Mouse (Mus musculus) myocyte (in vitro differentiated cells): ENCODE measurements at regions not wholly inside any gene's neighbourhood (a gene's known extent, or its start where the extent isn't known, plus 50 kb on each side); places are given as distances from the start of the nearest gene placed in this dataset.

Experiments
- H3K27me3 ChIP-seq: one replicate; pipeline ENCODE4 v1.6.1; 2011; ENCODE audit not compliant: control insufficient read depth, insufficient read depth, insufficient read length
- H3K36me3 ChIP-seq: one replicate; pipeline ENCODE4 v1.6.1; 2011; ENCODE audit not compliant: control insufficient read depth, insufficient read depth
- H3K4me2 ChIP-seq: one replicate; pipeline ENCODE4 v1.6.1; 2011; ENCODE audit warnings: low read depth, control low read depth
- H3K4me3 ChIP-seq: one replicate; pipeline ENCODE4 v1.5.1; 2011; ENCODE audit warnings: mild to moderate bottlenecking, control low read depth, moderate library complexity
- H3K79me2 ChIP-seq: one replicate; pipeline ENCODE4 v1.6.1; 2011; ENCODE audit not compliant: control insufficient read depth, insufficient read depth
- H3ac ChIP-seq: one replicate; pipeline ENCODE4 v1.6.1; 2011; ENCODE audit not compliant: control insufficient read depth, insufficient read length
- CEBPB ChIP-seq: IDR thresholded peaks from 2 replicates; pipeline ENCODE4 v1.6.1; 2011; ENCODE audit warnings: mild to moderate bottlenecking, moderate library complexity; ENCODE audit not compliant: poor library complexity, insufficient read depth, severe bottlenecking
- E2F4 ChIP-seq: IDR thresholded peaks from one replicate; pipeline ENCODE4 v1.6.1; 2011; ENCODE audit warnings: mild to moderate bottlenecking, control low read depth, moderate library complexity; ENCODE audit not compliant: insufficient read depth
- MAX ChIP-seq: IDR thresholded peaks from one replicate; pipeline ENCODE4 v1.6.1; 2011; ENCODE audit warnings: low read depth, mild to moderate bottlenecking, control low read depth
- MYOD1 ChIP-seq, 3 experiments: IDR thresholded peaks; one replicate each; pipeline ENCODE4 v1.6.1; 2011; ENCODE audit warnings: control low read depth in 2 of 3, low read depth in 2 of 3, mild to moderate bottlenecking in 2 of 3, moderate library complexity in 1 of 3; ENCODE audit not compliant: insufficient read length in 2 of 3, control insufficient read depth in 1 of 3
- MYOG ChIP-seq, 3 experiments: IDR thresholded peaks; one replicate each; pipeline ENCODE4 v1.6.1; 2011; ENCODE audit warnings: control low read depth in 2 of 3, low read depth in 2 of 3, mild to moderate bottlenecking in 2 of 3; ENCODE audit not compliant: insufficient read length in 2 of 3, control insufficient read depth in 1 of 3, insufficient read depth in 1 of 3
- POLR2A ChIP-seq: IDR thresholded peaks from one replicate; pipeline ENCODE4 v1.6.1; 2011; ENCODE audit warnings: low read depth, mild to moderate bottlenecking, control low read depth, moderate library complexity; ENCODE audit not compliant: insufficient read length
- POLR2AphosphoS2 ChIP-seq: IDR thresholded peaks from one replicate; pipeline ENCODE4 v1.6.1; 2011; ENCODE audit warnings: low read depth, control low read depth; ENCODE audit not compliant: insufficient read length
- REST ChIP-seq: IDR thresholded peaks from one replicate; pipeline ENCODE4 v1.6.1; 2011; ENCODE audit warnings: mild to moderate bottlenecking, control low read depth, moderate library complexity; ENCODE audit not compliant: insufficient read depth, insufficient read length
- SRF ChIP-seq: IDR thresholded peaks from one replicate; pipeline ENCODE4 v1.6.1; 2011; ENCODE audit warnings: low read depth; ENCODE audit not compliant: control insufficient read depth, insufficient read length
- TCF12 ChIP-seq: IDR thresholded peaks from one replicate; pipeline ENCODE4 v1.6.1; 2011; ENCODE audit warnings: mild to moderate bottlenecking, control low read depth; ENCODE audit not compliant: poor library complexity, insufficient read depth, severe bottlenecking
- TCF3 ChIP-seq: IDR thresholded peaks from one replicate; pipeline ENCODE4 v1.6.1; 2011; ENCODE audit warnings: low read depth, control low read depth; ENCODE audit not compliant: insufficient read length
- USF1 ChIP-seq: IDR thresholded peaks from one replicate; pipeline ENCODE4 v1.6.1; 2011; ENCODE audit warnings: low read depth, mild to moderate bottlenecking, control low read depth, moderate library complexity

DNA sequence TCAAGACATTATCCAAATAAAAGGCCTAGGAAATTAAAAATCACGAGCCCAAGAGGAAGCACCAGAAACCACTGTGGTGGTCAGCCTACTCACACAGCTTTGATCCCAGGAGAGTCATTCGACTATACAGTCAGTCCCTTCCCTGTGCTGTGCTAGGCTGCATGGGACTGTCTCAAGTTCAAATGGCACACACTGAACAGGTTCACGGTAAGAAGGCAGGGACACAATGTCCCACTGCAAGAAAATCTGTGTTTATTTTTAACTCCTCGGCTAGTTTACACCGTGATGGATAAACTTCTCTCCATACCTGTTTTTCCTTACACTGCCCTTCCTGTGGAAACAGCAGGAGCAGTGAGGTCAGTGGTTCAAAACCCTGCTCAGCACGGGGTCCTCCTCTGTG, 165.2 kb upstream of the Klf14 start:
- Histone ChIP-seq H3K36me3 (peaks cover 17% of the 10 kb centered on the region), H3K27me3 (no peaks in the 10 kb centered on the region), H3K4me3 (peak overlapping the region; percentile 86)

DNA sequence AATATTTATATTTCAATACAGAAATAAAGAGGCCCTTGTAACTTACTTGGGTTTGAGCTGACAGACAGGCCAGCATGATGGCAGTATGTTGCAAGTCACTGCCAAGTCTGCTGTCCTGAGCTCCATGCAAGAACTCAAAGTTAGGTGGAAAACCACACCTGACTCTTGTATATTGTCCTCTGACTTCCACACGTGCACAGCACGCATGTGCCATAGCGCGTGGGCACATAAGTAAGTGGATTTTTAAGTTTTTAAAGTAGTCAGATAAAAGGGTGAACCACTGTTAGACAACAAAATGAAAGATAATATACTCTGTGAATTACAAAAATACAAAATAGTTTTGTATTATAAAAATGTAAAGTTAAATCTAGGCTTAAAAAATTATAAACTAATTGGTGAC, 166.0 kb upstream of the Klf14 start:
- Histone ChIP-seq H3ac (peak overlapping the region; percentile 59), H3K4me2 (peak overlapping the region; percentile 98), H3K27me3 (no peaks in the 10 kb centered on the region), H3K36me3 (peaks cover 14% of the 10 kb centered on the region), H3K4me3 (peak overlapping the region; percentile 86), H3K79me2 (peaks cover 68% of the 10 kb centered on the region)
- TF ChIP-seq CEBPB = no peak
- no peak for TF ChIP-seq MYOG (IDR thresholded peaks at IDR 0.05; ENCODE audit: control insufficient read depth in 1 of 3, insufficient read depth in 1 of 3, insufficient read length in 2 of 3, low read depth in 2 of 3)
- TF ChIP-seq POLR2A = no peak
- TF ChIP-seq MYOD1 (IDR thresholded peaks at IDR 0.05; ENCODE audit: control insufficient read depth in 1 of 3, insufficient read length in 2 of 3, low read depth in 2 of 3) = no peak
- no peak for TF ChIP-seq POLR2AphosphoS2
- no peak for TF ChIP-seq REST
- TF ChIP-seq SRF = no peak
- TF ChIP-seq TCF3 = no peak
- TF ChIP-seq MAX = no peak
- no peak for TF ChIP-seq USF1

More for the DNA sequence above, 165.2 kb upstream of the Klf14 start:
- TF ChIP-seq SRF (no peak), MYOG (IDR thresholded peaks at IDR 0.05; ENCODE audit: control insufficient read depth in 1 of 3, insufficient read depth in 1 of 3, insufficient read length in 2 of 3, low read depth in 2 of 3) (no peak), USF1 (no peak), REST (no peak), POLR2AphosphoS2 (no peak), TCF3 (no peak), MAX (no peak), POLR2A (no peak), E2F4 (no peak)
- Histone ChIP-seq H3K79me2 (peaks cover 76% of the 10 kb centered on the region), H3K4me2 (peak overlapping the region; percentile 98), H3ac (peak overlapping the region; percentile 43)

DNA sequence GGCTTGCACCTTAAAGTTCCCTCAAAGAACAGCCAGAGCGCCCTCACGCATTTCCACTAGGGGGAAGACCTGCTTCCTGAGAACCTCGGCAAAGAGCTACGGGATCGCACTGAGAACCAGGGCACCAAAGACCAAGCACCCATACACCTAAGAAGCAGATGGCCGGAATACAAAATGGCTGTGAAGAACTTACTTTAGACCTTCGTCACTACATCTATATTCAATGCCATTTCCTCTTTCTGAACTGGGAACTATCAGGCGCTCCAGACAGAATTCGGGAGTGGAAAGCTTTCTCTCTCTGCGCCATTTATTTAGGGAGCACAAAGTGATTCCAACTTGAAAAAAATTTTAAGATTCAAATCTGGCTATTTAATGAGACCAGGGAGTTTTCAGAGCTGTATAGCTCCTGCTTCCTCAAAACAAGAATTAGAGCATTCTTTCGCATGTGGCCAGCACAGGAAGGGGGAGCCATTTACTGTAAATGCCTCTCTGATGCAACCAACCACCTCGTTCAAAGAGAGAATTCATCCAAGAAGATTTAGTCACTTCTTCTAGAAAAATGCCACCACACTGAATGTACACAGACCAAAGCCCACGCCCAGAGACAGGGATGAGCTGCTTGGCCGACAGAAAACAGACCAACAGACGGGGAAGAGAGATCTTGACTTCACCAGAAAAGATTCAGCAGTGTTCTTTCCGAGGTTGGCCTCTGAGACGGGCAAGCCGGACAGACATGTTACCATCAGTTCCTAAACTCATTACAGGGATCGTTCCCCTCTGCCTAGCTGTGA, 166.6 kb upstream of the Klf14 start:
- Histone ChIP-seq H3ac (peak overlapping the region; percentile 59), H3K4me2 (peak overlapping the region; percentile 98), H3K36me3 (peaks cover 9% of the 10 kb centered on the region), H3K4me3 (peak overlapping the region; percentile 86), H3K27me3 (no peaks in the 10 kb centered on the region), H3K79me2 (peaks cover 61% of the 10 kb centered on the region)
- TF ChIP-seq POLR2AphosphoS2 = peak; percentile 46
- TF ChIP-seq MAX = peak; percentile 70
- peak; percentile 49 for TF ChIP-seq POLR2A
- TF ChIP-seq SRF = no peak
- TF ChIP-seq CEBPB = peak; percentile 70
- no peak for TF ChIP-seq TCF3
- TF ChIP-seq MYOG (IDR thresholded peaks at IDR 0.05; ENCODE audit: control insufficient read depth in 1 of 3, insufficient read depth in 1 of 3, insufficient read length in 2 of 3, low read depth in 2 of 3) = no peak

GRCm38 (mm10) chr6:31126131-31126871, 167.4 kb upstream of the Klf14 start:
- TF ChIP-seq TCF3 (no peak), MAX (no peak), POLR2AphosphoS2 (peak; percentile 55), TCF12 (no peak), USF1 (no peak), E2F4 (no peak), POLR2A (peak; percentile 59), MYOD1 (IDR thresholded peaks at IDR 0.05; ENCODE audit: control insufficient read depth in 1 of 3, insufficient read length in 2 of 3, low read depth in 2 of 3) (no peak), REST (no peak), CEBPB (0 out of 2 replicates have a peak, but pooled peaks have one; percentile 21)
- Histone ChIP-seq H3K36me3 (peaks cover 2% of the 10 kb centered on the region), H3K27me3 (no peaks in the 10 kb centered on the region), H3K4me2 (peak overlapping the region; percentile 98), H3ac (no peak overlapping the region), H3K4me3 (peak overlapping the region; percentile 86), H3K79me2 (peaks cover 53% of the 10 kb centered on the region)
